Mouse (Mus musculus): ENCODE measurements at regions not wholly inside any gene's neighbourhood (a gene's known extent, or its start where the extent isn't known, plus 50 kb on each side); places are given as distances from the start of the nearest gene placed in this dataset.

DNA sequence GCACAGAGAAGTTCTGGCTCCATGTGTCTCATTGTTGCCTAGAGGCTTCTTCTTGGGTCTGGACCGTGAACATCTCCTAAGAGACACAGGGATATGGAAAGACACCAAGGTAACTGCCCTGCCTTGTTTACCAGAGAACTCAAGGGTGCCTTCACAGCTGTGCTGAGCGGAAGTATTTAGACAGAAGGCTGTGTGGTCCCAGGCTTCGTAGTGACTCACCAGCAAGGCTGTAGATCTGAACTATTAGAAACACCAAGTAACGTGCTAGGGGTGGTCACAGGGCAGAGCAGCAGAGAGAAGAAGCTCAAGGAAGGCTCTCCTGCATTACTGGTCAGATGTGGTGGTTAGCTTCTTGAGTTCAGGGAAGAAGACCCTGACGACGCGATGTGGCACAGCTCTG, 51.6 kb upstream of the Lpp start:
- no peak for DNase-seq (ENCODE audit: low spot score)

GRCm38 (mm10) chr16:24340646-24341045, 52.7 kb upstream of the Lpp start:
- no peak for DNase-seq (ENCODE audit: low spot score)

GRCm38 (mm10) chr16:24339320-24340265, 53.7 kb upstream of the Lpp start:
- no peak for DNase-seq (ENCODE audit: low spot score)

DNA sequence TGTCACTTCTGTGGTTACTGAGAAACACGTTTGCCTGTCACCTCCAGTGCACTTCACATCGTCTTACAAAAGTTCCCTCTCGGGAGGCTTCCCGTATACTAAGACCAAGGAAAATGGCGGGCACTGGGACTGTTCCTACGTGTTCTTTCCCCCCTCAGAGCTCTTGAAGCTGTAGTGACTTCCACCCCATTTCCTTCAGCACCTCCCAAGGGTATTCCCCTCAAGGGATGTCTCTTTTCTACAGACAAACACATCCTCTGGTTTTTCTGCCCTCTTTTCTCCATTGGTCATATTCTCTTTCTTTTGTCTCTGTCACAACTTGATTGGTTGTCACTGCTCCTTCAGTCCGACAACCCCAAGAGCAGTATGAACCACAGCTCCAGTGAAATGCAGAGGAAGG, 54.9 kb upstream of the Lpp start:
- no peak for DNase-seq (ENCODE audit: low spot score)

DNA sequence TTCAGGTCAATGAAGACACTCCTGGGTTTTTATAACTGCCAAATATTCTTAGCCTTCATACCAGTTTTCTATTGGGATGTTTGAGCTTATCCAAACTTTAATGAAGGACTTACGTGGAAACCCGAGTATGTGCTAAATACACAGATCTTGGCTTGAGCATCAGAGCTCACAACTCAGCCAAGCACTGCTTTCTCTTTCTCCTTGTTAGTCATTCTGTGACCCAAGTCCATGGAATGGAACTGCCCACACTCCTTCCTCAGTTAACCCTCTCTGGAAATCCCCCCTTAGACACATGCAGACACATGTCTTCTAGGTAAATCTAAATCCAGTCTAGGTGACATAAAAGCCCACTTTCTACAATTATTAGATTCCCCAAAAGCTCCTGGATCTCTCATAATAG, 58.9 kb upstream of the Lpp start:
- no peak for DNase-seq (ENCODE audit: low spot score)

DNA sequence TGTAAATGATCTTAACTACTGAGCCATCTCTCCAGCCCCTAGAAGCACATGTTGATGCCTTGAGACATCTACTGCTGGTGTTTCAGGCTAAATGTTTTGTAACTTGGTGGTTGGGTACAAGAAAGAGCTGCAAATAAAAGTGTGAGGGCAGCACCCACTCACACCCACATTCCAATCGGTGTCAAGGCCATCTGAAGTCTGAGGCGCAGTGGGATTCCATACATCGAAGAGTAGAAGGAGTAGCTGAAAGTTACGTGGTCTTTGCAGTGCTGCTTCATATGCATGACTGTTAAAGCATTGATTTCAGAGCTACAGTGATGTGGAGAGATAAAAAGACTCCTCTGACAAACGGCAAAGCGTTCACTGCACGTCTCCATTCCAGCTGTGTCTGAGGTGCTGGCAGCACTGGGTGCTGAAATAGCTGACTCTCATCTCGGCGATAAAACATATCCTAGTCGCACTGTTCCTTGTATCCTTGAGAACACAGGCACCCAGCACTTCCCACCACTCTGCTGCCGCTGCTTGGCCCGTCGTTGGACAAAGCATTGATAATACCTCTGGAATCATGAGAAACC, 61.8 kb upstream of the Lpp start:
- DNase-seq (ENCODE audit: low spot score), result no peak

- DNase-seq (ENCODE audit: low spot score), result no peak
These were observed 66.7 kb upstream of the Lpp start for GRCm38 (mm10) chr16:24326571-24326970.

- DNase-seq (ENCODE audit: low spot score), result no peak
These were observed 67.3 kb upstream of the Lpp start for GRCm38 (mm10) chr16:24326046-24326445.

- no peak for DNase-seq (ENCODE audit: low spot score)
These were observed 68.4 kb upstream of the Lpp start for GRCm38 (mm10) chr16:24324917-24325316.

DNA sequence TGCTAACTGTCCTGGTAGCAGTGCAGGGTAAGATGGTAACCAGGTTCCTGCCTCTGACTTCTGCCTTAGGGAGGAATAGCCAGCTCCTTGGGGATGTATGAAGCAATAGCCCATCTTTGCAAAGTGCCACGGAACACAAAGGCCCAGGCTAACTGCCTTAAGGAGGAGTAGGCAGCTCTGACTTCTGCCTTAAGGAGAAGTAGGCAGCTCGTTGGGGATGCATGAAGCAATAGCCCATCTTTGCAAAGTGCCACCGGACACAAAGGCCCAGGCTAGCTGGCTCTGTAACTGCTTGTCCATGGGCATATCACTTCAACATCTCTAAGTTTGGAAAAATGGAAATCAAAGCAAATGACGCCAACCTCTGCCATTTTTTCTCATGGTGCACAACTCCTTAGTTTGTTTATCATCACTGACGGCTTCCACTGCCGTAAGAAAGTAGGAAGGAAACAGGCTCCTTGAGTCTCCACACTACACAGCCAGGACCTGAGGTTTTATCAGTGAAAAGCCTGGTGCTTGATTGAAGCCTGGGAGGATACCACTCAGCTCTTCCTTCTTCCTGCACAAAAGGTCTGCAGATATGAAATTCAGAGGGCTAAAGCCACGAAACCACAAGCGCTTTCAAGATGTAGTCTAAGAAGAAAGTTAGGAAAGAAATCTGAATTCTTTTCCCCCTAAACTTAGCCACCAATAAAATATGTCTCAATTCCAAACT, 74.4 kb upstream of the Lpp start:
- DNase-seq (ENCODE audit: low spot score), result no peak

DNA sequence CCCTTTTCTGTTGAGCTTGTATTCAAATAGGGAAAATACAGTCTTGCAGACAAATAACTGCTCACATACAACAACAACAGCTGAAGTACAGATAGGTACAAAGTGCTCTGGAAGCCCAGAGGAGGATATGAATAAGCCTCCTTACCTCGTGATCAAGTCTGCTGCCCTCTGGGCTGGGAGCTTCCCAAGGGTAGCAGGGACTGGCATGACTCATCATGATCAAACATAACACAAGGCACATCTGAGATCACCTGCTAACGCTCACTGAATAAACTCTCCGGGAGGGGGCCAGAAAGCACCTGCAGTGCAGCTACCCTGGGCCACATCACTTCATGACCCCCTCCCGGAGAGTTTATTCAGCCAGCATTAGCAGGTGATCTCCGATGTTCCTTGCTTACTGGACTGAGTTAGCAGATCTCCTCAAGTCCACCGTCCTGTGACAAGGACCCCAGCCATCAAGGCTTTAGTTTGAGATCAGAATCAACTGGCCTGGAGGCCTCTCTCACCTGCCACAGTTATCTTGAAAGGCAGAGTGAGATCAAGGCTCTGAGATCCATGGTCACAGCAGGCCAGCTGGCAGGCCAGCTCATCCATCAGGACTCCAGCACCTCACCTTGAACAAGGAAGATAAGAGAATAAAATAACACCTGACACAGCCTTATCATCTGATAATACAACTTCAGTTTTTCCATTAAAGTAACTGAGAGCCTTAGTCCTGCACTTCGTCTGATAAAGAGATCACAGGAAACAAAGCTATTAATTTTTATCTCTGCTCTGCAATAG, 79.6 kb upstream of the Lpp start:
- no peak for DNase-seq (ENCODE audit: low spot score)

DNA sequence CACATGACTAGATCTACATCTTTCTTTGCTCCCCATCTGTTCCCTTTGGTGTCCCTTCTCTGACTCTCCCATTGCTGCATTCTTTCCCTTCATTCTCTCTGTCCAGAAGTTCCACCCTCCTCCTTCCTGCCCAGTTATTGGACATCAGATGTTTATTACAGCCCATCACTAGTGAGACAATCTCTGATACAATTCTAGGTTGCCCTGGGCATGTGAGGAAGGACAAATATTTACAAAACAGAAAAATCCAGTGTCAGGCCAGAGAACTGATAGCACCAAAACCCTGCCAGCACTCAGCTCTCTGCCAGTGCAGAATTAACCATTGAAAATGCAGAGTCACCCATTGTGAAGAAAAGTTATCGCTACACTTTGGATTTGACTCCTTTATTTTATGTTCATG, 87.9 kb upstream of the Lpp start:
- no peak for DNase-seq (ENCODE audit: low spot score)

GRCm38 (mm10) chr16:24296790-24297189, 96.5 kb upstream of the Lpp start:
- DNase-seq (ENCODE audit: low spot score), result no peak

- no peak for DNase-seq (ENCODE audit: low spot score)
These were observed 97.5 kb upstream of the Lpp start for GRCm38 (mm10) chr16:24295626-24296440.

DNA sequence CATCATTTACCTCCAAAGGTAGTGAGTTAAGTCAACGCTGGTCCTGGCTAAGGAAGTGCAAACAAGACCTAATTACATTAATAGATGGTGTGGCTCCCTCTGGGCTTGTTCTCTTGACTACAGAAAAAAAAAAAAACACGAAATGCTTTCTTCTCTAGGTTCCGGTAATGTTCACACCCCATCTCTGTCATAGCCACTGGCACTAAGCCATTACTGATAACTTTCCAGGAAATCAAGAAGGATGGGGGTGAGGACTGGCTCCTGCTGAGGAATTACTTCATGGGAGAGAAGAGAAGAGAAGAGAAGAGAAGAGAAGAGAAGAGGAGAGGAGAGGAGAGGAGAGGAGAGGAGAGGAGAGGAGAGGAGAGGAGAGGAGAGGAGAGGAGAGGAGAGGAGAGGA, 109.1 kb upstream of the Lpp start:
- DNase-seq (ENCODE audit: low spot score), result no peak

DNA sequence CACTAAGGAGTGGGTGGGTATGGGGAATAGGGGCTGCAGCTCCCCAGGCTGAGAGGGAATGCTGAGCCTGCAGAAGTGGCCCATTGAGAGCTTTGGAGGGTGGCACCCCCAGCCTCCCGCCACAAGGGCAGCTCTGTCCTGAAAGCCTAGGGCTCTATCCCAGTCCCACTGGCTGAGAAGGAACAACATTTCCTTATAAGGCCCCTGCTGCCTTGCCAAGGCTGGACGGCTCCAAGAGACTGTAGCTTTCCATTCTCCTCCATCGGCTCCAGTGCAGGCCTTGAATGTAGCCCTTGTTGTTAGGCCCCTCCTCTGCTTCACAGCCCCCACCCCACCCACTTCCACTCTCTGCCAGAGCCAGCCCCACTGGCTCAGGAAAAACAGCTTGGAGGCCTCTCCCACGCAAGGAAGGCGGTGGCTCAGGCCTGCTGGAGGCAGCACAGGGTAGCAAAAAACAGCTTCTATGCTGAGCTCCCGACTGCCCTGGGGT, 111.1 kb upstream of the Lpp start:
- no peak for DNase-seq (ENCODE audit: low spot score)

GRCm38 (mm10) chr16:24281561-24281960, 111.7 kb upstream of the Lpp start:
- no peak for DNase-seq (ENCODE audit: low spot score)

DNA sequence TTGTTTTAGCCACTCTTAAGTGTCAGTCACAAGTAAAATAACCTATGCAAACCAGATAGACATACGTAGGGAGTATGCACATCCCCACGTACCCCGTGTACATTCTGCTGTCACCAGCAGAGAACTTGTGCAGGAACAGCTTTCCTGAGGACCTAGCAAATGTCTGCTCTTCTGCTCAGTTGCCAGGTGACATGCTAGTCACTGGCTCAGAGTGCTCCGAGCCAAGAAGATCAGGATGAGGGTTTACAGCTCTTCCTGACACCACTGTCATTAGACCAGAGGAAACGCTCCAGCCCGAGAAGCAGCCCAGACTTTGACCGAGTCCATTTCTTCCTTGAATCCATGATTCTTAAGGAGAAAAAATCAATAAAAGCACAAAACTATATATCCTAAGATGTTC, 115.5 kb upstream of the Lpp start:
- DNase-seq (ENCODE audit: low spot score), result no peak

GRCm38 (mm10) chr16:24262701-24263100, 130.6 kb upstream of the Lpp start:
- no peak for DNase-seq (ENCODE audit: low spot score)

DNA sequence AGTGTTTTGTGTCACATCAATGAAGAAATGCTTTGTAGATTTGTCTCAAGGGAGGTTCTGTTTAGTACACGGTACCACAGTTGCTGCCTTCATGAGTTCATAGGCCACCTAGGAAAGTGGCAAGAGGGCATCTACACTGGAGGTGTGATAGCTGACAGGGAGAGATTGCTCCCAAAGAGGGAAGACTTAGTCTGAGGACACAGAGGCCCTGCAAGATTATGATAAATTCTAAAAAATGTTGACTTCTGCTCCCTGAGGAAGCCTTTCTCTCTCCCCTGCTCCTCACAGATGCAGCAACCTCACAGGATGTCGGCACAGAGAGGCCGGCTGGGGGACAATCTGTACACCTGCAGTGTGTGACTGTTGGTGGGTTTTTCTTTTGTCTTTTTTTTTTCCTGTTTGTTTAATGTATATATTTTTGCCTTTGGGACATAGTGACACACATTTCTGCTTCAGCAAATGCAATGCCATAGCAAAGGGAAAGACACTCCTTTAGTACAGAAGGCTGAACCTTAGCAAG, 133.5 kb upstream of the Lpp start:
- no peak for DNase-seq (ENCODE audit: low spot score)

DNA sequence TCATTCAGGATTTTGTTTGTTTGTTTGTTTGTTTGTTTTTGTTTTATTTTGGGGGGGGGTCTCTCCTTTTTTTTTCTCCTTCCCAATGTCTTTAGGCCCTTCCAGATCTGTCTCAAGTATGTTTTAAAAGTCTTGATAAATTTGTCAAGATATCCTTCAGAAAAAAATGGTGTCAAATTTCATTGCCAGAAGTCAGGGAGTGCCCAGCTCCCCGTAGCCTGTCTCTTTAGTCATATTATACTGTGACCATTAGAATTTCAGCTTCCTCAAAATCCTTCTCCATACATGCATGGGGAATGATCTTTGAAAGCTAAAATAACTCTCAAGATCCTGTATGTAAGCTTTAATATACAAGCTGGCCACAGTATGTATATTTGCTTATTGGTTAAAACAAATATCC, 134.3 kb upstream of the Lpp start:
- DNase-seq (ENCODE audit: low spot score), result no peak
